Mouse (Mus musculus) forebrain, embryonic 16.5 days (tissue): ENCODE measurements around the gene Fam180a. TPM values are rescaled to one million over a fixed set of nuclear protein-coding genes. Genes with fewer than 3 reads are reported as not detected.

Experiments used
- ATAC-seq: fragments of 200-750 bp; cut with Nextera tagmentation; 2 replicates; pipeline ENCODE4 v1.8.0; 2017; ENCODE audit warnings: mild to moderate bottlenecking, moderate library complexity
- H3K27ac ChIP-seq: fragments of 300-500 bp; sonication (generic); 2 replicates; pipeline ENCODE4 v1.5.1; 2014; ENCODE audit warnings: low read length, control low read depth
- H3K27me3 ChIP-seq: fragments of 300-500 bp; sonication (generic); replicated peaks from 2 replicates; pipeline ENCODE4 v1.6.1; 2014; ENCODE audit warnings: low read length; ENCODE audit not compliant: control insufficient read depth, insufficient read depth
- H3K36me3 ChIP-seq: fragments of 300-500 bp; sonication (generic); 2 replicates; pipeline ENCODE4 v1.6.1; 2014; ENCODE audit not compliant: control insufficient read depth, insufficient read depth
- H3K4me1 ChIP-seq: fragments of 300-500 bp; sonication (generic); replicated peaks from 2 replicates; pipeline ENCODE4 v1.6.1; 2014; ENCODE audit warnings: low read length; ENCODE audit not compliant: control insufficient read depth, insufficient read depth
- H3K4me2 ChIP-seq: fragments of 300-500 bp; sonication (generic); 2 replicates; pipeline ENCODE4 v1.6.1; 2014; ENCODE audit warnings: mild to moderate bottlenecking, low read length, control low read depth
- H3K4me3 ChIP-seq: fragments of 300-500 bp; sonication (generic); replicated peaks from 2 replicates; pipeline ENCODE4 v1.5.1; 2014; ENCODE audit warnings: mild to moderate bottlenecking, low read length, control low read depth
- H3K9ac ChIP-seq: fragments of 300-500 bp; sonication (generic); replicated peaks from 2 replicates; pipeline ENCODE4 v1.6.1; 2014; ENCODE audit warnings: low read depth, low read length, control low read depth
- H3K9me3 ChIP-seq: fragments of 300-500 bp; sonication (generic); 2 replicates; pipeline ENCODE4 v1.6.1; 2016; ENCODE audit warnings: low read length; ENCODE audit not compliant: control insufficient read depth
- WGBS: fragments of 180-500 bp; shearing (Covaris S2); extraction: QIAGEN DNeasy Blood & Tissue Kit; methylation state at CpG from one replicate; pipeline ENCODE4 v1.1.7; 2014; 5-methylcytosine and 5-hydroxymethylcytosine counted together
- polyA plus RNA-seq: library from polyadenylated mRNA; unstranded; fragments of >200 nt; fragmentation: Nextera tagmentation; extraction: Ambion mirVana; gene quantifications from 2 replicates; pipeline ENCODE4 v1.2.1, GENCODE M21; 2015

The Fam180a gene
- polyA plus RNA-seq, 1 experiment from 2014 or later: 1.0 TPM

DNA sequence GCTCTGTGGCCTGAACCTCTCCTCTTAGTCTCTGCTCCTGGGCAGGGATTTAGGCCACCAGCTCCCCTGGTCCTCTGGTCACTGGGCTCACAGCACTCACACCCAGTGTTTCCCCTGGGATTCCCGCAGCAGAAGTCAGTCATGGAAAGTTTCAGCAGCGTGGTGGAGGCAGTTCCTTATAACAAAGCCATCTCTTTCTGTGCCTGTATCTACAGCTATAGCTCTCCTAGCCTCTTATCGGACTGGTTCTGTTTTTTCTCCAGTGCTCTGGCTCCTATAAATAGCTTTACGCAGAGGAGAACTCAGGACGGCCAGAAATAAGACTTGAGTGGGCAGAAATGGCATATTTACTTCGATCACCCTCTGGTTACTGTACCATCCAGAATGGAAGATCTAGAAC is 27.6 kb downstream of the Fam180a start:
- Histone ChIP-seq H3K36me3 (no peaks in the 10 kb centered on the region), H3K27me3 (no peaks in the 10 kb centered on the region), H3K4me3 (no peak overlapping the region), H3K9me3 (no peaks in the 10 kb centered on the region), H3K4me2 (no peak overlapping the region), H3K9ac (no peak overlapping the region), H3K27ac (no peak overlapping the region), H3K4me1 (peaks cover 3% of the 10 kb centered on the region; the same call in 1 of the 2 replicates)
- 89% methylated on average over 6 of the region's 6 CpGs for WGBS
- no peak for ATAC-seq

DNA sequence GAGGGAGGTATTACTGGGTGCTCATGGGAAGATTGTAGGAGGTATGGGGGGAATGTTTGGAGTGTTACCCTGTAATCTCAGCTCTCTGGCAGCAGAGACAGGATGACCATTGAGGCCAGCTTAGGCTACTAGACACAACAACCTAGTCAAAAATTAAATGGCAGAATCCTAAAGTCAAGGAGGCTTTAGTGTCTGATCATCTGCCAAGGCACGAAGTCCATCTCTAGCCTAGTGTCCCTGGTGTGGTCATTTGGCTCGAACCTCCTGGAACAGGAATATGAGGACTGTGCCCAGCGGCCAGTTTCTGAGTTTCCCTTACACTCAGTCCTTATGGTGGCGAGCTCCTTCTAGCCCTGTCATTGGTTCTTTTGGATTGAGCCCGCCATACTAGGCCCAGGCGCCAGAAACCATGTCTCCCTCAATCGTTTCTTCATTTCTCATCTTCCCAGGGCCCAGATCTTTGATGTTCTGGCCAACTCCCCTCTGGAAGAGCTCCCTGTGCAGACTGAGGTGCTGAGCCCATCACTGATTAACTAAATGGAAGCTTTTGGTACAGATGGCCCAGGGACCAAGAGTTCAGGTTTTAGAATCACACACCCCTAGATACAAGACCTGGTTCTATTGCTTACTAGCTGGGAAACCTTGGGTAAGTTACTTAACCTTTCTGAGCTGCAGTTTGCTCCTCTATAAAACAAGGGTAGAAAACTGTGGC is 28.3 kb downstream of the Fam180a start:
- Histone ChIP-seq H3K9me3 (no peaks in the 10 kb centered on the region), H3K4me1 (peaks cover 3% of the 10 kb centered on the region; the same call in 1 of the 2 replicates), H3K4me2 (no peak overlapping the region), H3K36me3 (no peaks in the 10 kb centered on the region), H3K4me3 (no peak overlapping the region), H3K9ac (no peak overlapping the region), H3K27ac (no peak overlapping the region), H3K27me3 (no peaks in the 10 kb centered on the region)
- no peak for ATAC-seq
- WGBS: 94% methylated on average over 7 of the region's 7 CpGs

- Histone ChIP-seq H3K4me2 (no peak overlapping the region), H3K9ac (no peak overlapping the region), H3K4me3 (no peak overlapping the region), H3K27ac (no peak overlapping the region), H3K36me3 (no peaks in the 10 kb centered on the region), H3K27me3 (no peaks in the 10 kb centered on the region), H3K9me3 (no peaks in the 10 kb centered on the region), H3K4me1 (peaks cover 3% of the 10 kb centered on the region; the same call in 1 of the 2 replicates)
- WGBS: 27% methylated on average over 2 of the region's 2 CpGs
- ATAC-seq: peak; percentile 54
These were observed 28.9 kb downstream of the Fam180a start for GRCm38 (mm10) chr6:35297001-35297400.

DNA sequence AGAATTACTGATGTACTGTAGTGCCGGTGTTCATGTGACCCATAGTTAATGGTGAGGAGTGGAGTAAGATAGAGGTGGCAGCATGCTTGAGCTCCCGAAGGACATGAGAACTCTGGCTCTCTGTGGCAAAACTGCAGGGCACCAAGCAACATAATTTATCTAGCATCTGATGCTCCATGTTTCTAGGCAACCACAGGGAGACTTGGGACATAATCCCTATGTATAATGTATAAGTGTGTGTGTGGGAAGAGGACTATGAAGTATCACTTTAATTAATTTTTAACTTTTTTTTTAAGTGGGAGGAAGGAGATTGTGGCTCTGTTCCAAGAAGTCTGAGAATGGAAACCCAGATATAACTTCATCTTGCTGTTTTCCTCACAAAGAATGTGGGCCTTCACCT is 31.0 kb downstream of the Fam180a start:
- Histone ChIP-seq H3K4me3 (no peak overlapping the region), H3K9ac (no peak overlapping the region), H3K36me3 (no peaks in the 10 kb centered on the region), H3K9me3 (no peaks in the 10 kb centered on the region), H3K27ac (no peak overlapping the region), H3K27me3 (no peaks in the 10 kb centered on the region), H3K4me1 (peaks cover 3% of the 10 kb centered on the region; the same call in 1 of the 2 replicates), H3K4me2 (no peak overlapping the region)
- ATAC-seq: no peak
- 87% methylated on average over 2 of the region's 2 CpGs for WGBS

- Histone ChIP-seq H3K4me2 (no peak overlapping the region), H3K9ac (no peak overlapping the region), H3K27me3 (no peaks in the 10 kb centered on the region), H3K9me3 (no peaks in the 10 kb centered on the region), H3K36me3 (no peaks in the 10 kb centered on the region), H3K4me3 (no peak overlapping the region), H3K4me1 (0 out of 2 replicates have a peak, but pooled peaks cover 8% of the 10 kb centered on the region), H3K27ac (no peak overlapping the region)
- WGBS: 98% methylated on average over 8 of the region's 8 CpGs
- no peak for ATAC-seq
These were observed 36.3 kb downstream of the Fam180a start for GRCm38 (mm10) chr6:35289676-35290075.

GRCm38 (mm10) chr6:35288920-35289319 is 37.0 kb downstream of the Fam180a start:
- H3K27ac ChIP-seq: no peak overlapping the region
- H3K9ac ChIP-seq: no peak overlapping the region
- no peaks in the 10 kb centered on the region for H3K36me3 ChIP-seq
- H3K27me3 ChIP-seq: no peaks in the 10 kb centered on the region
- H3K4me2 ChIP-seq: no peak overlapping the region
- ATAC-seq: peak; percentile 52; the same call in 1 of the 2 replicates
- no peaks in the 10 kb centered on the region for H3K9me3 ChIP-seq
- H3K4me1 ChIP-seq: 0 out of 2 replicates have a peak, but pooled peaks cover 8% of the 10 kb centered on the region
- WGBS: 5% methylated on average over 7 of the region's 7 CpGs
- H3K4me3 ChIP-seq: no peak overlapping the region

DNA sequence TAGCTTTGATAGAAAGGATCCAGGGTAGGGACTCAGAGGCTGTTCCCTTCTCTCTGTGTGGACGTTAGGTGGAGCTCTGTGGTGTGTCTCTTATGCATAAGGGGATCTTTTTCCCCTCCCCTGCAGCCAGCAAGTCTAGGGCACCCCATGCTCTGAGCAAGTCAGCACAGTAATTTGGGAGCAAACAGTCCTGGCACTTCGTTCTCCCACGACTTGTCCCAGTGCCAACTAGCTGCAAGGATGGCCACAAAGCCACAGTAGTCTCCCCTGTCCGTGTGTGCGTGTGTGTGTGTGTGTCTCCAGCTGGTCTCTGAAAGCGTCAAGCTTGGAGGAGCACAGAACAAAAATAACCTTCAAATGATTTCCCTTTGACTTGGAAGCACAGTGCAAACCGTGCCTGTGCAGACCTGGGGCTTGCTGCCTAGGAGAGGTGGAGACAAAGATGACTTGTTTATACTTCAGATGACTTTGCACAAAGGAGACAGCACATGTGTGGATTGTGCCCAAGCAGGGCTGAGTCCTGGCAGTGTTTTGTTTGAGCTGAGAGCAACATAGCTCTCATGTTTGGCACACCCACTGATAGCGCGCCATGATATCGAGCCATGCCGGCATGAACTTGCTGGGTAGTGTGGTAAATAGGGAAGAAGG is 37.7 kb downstream of the Fam180a start:
- ATAC-seq: peak; percentile 54
- Histone ChIP-seq H3K4me2 (no peak overlapping the region), H3K4me1 (0 out of 2 replicates have a peak, but pooled peaks cover 8% of the 10 kb centered on the region), H3K4me3 (no peak overlapping the region), H3K27ac (no peak overlapping the region), H3K9ac (no peak overlapping the region), H3K9me3 (no peaks in the 10 kb centered on the region), H3K36me3 (no peaks in the 10 kb centered on the region), H3K27me3 (no peaks in the 10 kb centered on the region)
- 63% methylated on average over 11 of the region's 11 CpGs for WGBS

DNA sequence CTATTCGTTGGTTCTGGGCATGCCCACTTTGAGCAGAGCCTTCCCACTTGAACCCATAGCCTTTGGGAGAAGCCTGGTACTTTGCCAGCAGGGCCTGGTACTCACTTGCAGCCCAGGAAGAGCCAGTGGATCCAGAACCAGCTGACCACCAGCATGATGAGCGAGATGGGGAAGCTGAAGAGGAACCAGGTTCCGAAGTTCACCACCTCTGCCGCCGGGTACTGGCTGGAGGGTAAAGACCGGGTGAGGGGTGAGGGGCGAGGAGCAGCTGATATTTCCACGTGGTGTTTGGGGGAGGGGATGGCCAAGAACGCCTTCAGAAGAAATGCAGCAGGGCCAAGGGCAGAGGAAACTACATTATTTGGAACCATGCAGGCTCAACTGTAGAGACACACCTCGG is 46.6 kb downstream of the Fam180a start:
- Histone ChIP-seq H3K27ac (no peak overlapping the region), H3K4me1 (no peaks in the 10 kb centered on the region), H3K4me2 (no peak overlapping the region), H3K36me3 (no peaks in the 10 kb centered on the region), H3K9me3 (no peaks in the 10 kb centered on the region), H3K9ac (no peak overlapping the region), H3K4me3 (no peak overlapping the region), H3K27me3 (no peaks in the 10 kb centered on the region)
- 84% methylated on average over 10 of the region's 10 CpGs for WGBS
- no peak for ATAC-seq

GRCm38 (mm10) chr6:35277903-35278587 is 47.9 kb downstream of the Fam180a start:
- Histone ChIP-seq H3K27me3 (no peaks in the 10 kb centered on the region), H3K4me1 (no peaks in the 10 kb centered on the region), H3K9me3 (no peaks in the 10 kb centered on the region), H3K4me3 (no peak overlapping the region), H3K9ac (no peak overlapping the region), H3K36me3 (no peaks in the 10 kb centered on the region), H3K27ac (no peak overlapping the region), H3K4me2 (no peak overlapping the region)
- ATAC-seq: no peak
- WGBS: 76% methylated on average over 8 of the region's 10 CpGs
